Mouse (Mus musculus) lung, postnatal 14 days (tissue): ENCODE measurements around the gene Sparc.
"Not testable (repeated sequence)": the region's sequence is repeated elsewhere in the genome, so short reads cannot be mapped to it uniquely, and the experiment has no call there.

Experiments
- DNase-seq: peaks from one replicate; pipeline ENCODE4 v3.0.0; 2021

Sparc gene

DNA sequence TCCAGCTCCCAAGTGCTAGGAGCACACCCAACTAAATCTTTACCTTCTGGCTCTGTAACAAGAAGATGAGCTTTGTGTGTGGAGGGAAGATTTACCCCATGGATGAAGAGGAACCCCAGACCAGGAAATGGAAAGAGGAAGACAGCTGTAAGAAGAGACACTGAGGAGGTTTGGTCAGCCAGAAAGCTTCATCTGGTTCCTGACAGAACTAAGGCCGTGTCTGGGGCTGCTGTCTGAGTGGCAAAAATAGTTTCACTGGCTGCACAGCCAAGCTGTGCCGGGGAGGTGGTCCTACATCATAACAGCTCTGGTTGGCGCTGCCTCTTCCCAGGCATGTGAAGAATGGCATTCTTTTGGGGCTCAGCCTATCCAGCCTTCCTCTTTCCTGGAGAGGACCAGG lies 10.0 kb upstream of the Sparc start:
- no peak for DNase-seq

DNA sequence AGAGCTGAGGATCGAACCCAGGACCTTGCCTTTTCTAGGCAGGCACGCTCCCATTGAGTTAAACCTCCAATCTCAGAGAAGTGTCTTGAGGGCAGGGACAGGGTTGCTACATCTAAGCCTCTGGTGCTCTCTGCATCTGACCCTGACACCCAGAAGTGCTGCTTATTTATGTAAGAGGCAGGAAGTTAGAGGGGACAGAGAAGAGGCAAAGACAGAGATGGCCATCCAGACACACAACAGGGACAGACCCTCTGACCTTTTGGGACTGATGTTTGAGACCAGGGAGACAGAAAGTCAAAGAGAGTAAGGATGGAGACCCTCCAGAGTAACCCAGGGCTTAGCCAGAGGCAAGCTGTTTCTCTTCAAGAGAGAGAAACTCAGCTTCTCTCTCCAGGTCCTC lies 7.0 kb upstream of the Sparc start:
- no peak for DNase-seq

GRCm38 (mm10) chr11:55428186-55429012 lies 5.4 kb upstream of the Sparc start:
- peak; percentile 89 for DNase-seq

- no peak for DNase-seq
These were observed 1.9 kb upstream of the Sparc start for GRCm38 (mm10) chr11:55424746-55425360.

DNA sequence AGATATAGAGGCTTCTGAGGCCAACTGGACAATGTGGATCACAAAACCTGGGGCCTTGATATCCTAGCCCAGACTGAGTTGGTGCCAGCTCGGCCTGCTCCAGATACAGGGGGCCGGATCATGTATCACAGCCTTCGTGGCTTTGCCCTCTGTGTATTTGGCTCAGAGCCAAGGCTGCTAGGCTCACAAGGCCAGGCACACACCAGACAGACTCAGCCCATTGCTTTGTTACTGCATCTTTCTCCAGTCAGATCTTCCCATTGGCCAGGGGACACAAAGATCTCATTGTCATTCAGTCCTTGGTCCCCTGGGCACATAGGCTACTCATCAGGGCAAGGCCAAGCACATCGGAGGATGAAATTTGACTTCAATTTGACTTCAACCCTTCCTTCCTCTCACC lies 773 bp upstream of the Sparc start:
- DNase-seq, result no peak

GRCm38 (mm10) chr11:55419678-55420307 lies 3.2 kb downstream of the Sparc start:
- peak; percentile 83 for DNase-seq

GRCm38 (mm10) chr11:55419296-55419677 lies 3.7 kb downstream of the Sparc start:
- DNase-seq, result peak; percentile 57

- no peak for DNase-seq
These were observed 4.3 kb downstream of the Sparc start for GRCm38 (mm10) chr11:55418704-55419061.

DNA sequence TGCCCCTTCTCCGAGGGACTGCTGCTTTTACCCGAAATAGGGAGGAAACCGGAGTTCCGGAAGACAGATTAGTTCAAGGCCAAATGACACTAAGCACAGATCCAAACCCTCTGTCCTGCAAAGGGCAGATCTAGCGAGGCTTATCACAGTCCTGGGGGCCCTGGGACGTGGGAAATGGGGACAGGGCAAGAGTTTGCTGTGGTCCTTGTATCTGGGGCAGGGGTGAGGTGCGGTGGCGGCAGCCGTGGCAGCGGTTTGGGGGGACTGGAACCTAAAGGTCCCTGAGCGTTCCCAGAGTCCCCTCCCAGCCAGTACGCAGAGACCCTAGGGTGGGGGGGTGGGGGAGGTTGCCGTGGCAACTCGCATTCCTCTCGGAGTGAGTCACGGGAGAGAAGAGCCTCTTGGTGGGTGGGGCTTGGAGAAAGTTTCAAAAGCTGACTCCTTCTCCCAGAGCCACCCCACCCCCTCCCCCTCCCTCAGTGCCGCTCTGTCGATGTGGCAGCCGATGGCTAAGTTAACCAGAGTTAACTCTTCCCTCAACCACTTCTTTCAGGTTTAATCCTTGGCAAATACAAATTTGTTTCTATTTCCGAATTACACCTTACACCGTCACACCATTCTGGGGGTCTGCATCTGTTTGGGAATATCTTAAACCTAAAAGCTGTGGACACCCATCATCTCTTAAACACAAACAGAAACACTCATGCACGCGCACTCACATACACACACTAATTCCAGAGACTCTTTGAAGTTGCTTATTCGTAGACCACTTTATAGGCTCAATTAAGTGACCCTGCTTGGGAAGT lies 4.9 kb downstream of the Sparc start:
- DNase-seq, result peak; percentile 75

DNA sequence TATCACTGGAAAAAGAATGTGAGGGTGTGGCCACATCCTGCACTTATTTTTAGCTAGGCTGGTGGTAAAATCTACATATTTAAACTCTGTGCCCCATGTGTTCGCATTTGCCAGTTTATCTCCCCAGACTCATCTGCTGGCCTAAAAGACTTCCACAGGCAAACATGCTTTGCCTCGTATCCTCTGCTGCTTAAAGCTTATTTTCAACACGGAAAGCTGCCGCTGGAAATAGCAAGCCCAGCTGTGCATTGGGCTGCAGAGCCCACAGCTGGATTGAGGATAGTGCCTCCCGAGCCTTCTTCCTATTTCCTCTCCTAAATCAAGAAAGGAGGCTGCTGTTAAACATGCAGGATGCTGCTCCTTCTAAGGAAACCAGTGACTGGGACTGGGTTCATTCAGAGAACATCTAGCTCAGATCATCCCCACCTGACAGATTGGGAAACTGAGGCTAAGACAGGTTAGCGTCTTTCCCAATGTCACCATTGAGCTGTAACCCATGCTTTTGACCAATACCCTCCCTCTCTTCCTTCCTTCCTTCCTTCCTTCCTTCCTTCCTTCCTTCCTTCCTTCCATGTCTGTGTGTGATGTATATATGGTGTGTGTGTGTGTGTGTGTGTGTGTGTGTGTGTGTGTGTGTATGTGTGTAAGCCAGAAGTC lies 6.2 kb downstream of the Sparc start:
- no peak for DNase-seq

DNA sequence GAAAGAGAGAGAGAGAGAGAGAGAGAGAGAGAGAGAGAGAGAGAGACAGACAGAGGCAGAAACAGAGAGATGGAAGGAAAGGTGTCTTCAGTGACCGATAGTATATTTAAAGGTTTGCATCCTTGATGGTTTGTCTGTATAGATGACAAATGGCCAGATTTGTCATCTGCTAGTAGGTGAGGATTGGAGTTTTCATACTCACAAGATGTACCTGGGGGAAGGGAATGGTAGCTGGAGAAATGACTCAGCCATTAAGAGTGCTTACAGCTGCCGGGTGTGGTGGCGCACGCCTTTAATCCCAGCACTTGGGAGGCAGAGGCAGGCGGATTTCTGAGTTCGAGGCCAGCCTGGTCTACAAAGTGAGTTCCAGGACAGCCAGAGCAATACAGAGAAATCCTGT lies 7.3 kb downstream of the Sparc start:
- not testable (repeated sequence) for DNase-seq

DNA sequence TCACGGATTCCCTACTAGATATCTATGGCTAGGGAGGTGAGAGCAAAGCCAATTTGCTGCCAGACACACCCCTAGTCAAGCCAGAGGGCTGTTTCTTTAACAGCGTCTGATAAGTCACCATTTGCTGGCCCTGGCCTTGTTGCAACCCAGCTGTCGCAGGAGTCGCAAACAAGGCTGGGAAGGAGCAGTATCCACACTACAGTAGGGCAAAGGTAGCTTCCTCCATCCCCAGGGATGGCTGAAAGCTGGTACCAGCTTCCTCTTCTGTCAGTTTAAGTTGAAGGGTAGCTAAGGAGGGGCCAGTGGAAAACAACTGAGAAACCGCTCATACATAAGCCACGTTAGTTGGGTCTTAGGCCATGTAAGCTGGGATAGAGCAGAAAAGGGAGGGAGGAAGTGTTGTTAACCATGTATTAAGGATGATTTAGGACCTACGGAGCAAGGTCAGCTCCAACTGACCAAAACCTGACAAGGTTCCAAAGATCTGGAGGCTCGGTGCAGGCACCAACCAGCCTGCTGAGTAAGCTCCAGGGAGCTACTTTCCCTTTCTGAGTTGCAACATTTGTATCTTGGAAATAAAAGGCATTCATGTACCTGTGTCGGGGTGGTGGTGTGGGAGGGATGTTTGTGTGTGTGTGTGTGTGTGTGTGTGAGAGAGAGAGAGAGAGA lies 7.8 kb downstream of the Sparc start:
- DNase-seq, result no peak

DNA sequence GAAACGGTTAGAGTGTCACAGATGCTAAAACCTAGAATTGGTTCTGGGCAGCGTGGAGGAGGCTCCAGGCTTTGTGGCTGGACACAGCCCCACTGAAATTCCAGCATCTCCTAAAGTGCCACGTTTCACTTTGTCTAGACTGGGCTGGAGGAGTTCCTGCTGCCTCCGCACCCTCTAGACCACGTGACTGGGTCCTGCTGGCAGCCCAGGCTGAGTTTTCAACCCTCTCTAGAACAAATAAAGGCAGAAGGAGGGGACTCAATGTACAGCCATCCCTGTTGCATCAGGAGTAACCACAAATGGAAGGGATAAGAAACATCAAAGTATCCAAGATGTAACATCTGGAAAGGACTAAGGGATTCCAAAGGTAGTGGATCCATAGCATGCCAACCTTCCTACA lies 8.7 kb downstream of the Sparc start:
- peak; percentile 68 for DNase-seq

- no peak for DNase-seq
These were observed 9.6 kb downstream of the Sparc start for GRCm38 (mm10) chr11:55413416-55413796.

GRCm38 (mm10) chr11:55412680-55413415 lies 10.1 kb downstream of the Sparc start:
- no peak for DNase-seq

DNA sequence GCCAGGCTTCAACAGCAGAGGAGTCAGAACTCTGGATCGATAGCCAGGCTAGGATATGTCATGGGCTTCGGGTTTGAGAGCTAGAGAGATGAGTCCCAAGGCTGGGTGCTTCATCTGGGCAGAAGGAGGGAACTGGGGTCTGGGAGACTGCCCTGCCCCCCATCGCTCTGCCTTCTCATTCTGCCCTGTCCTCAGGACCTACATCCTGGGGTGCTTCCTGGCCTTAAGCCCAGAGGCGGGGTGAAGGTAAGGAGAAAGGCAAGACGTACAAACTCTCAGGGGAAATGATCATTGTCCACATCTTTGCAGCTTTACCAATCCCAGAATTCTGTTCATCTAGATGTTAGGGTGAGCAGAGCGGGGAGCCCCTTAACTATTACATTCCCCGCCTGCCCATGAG lies 10.9 kb downstream of the Sparc start:
- no peak for DNase-seq

DNA sequence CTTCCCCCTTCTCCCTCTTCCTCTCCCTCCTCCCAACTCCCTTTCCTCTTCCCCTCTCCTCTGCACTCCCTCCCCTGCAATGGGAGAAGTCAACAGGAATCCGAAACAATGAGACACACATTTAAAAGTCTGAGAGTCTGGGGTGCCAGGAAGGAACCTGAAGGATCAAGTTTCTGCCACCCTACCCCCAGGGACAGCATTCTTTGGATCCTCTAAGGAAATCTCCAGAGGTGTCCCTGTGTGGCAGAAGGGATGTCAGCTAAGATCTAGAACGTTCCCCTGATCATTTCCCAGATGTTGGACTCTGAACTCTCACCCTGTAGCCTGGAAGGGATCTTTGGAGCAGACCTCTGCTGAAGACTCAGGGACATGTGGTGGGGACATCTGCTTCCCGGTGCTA lies 12.5 kb downstream of the Sparc start:
- no peak for DNase-seq

GRCm38 (mm10) chr11:55410005-55410404 lies 13.0 kb downstream of the Sparc start:
- DNase-seq, result no peak

GRCm38 (mm10) chr11:55407133-55407532 lies 15.8 kb downstream of the Sparc start:
- DNase-seq, result no peak

DNA sequence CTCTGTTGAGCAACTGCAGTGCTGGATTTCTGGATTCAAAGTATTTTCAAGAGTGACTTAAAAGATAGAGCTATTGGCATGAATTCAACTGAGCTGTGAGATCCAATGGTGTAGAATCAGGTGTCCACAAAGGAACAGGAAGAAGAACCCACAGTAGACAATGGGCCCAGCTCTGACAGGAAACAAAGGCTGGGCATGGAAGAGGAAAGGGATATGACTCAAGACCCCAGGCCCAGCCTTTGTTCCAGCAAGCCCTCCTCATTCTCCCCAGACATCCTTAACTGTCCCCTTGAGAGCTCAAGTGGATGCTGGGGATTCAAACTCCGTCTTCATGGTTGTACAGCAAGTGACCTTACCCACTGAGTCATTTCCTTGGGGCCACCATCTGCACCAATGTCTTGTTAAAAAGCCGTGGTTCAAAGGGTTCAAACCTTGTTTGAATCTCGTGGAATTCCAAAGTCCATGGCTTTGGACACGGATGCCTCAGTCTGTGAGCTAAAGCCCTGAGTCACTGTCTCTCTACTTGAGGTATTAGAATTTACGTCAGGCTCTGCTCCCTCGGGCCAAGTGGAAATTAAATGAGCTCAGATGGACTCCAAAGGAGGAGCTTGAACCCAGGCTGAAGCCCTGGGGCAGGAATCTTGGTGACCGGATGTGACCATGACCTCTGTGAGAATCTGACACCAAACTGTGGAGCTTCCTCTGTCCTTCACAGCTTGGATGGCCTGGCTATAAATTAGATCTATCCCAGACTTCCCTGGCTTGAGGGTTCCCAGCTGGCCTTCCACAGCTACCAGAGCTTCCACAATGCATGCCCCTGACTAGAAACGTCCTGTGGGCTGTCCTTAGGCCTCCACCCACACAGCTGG lies 17.1 kb downstream of the Sparc start:
- DNase-seq, result peak; percentile 37
